Mouse (Mus musculus): ENCODE data around the gene Adgrg3. TPM values are rescaled to one million over a fixed set of nuclear protein-coding genes. Genes with fewer than 3 reads are reported as not detected.

Adgrg3 gene
- 0.24 and 1.3 TPM in 2 replicates for polyA plus RNA-seq (2014; fragmentation: Nextera tagmentation; extraction: Ambion mirVana)

DNA sequence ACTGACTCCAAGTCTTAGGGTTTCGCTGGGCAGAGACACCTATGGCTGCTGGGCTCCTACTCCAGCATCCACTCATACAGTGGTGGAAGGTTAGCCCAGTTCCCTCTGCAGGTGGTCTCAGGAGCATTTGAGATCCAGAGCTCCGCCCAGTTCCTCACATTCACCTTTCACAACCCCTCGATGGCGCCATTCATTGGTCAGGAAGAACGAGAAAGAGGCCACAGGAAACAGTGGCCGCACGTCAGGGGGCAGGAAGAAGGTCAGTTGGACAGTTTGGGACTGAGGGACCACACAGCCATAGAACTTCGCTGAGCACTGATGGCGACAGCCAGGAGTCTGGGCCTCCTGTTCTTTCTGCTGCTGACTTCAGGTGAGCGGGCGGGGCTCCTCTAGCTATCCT is at the start of gene Adgrg3:
Adgrg3 (plus strand) TSS at position 242 of the 400 bp plus-strand sequence.
- H3K9ac ChIP-seq (replicated peaks; ENCODE audit: low read length) = no peak within 1 kb of the TSS
- H3K4me1 ChIP-seq (ENCODE audit: control insufficient read depth, insufficient read depth, low read length) = no peaks in the 10 kb centered on the region
- H3K4me2 ChIP-seq (ENCODE audit: low read length) = no peak within 1 kb of the TSS
- 85% methylated on average over 11 of the region's 11 CpGs for WGBS
- no peaks in the 10 kb centered on the region for H3K9me3 ChIP-seq (ENCODE audit: control insufficient read depth, low read length)
- no peak for DNase-seq
- no peaks in the 10 kb centered on the region for H3K27me3 ChIP-seq (ENCODE audit: control insufficient read depth, insufficient read depth, low read length)
- H3K4me3 ChIP-seq (replicated peaks; ENCODE audit: low read depth, low read length) = no peak within 1 kb of the TSS
- H3K27ac ChIP-seq (replicated peaks; ENCODE audit: low read depth, low read length) = no peak within 1 kb of the TSS; the same call in 1 of the 2 replicates
- 0 out of 2 replicates have a peak, but pooled peaks have one; percentile 34 for ATAC-seq (ENCODE audit: low FRiP score, low TSS enrichment)
- peaks cover 37% of the 10 kb centered on the region for H3K36me3 ChIP-seq (ENCODE audit: control insufficient read depth, insufficient read depth, low read length)

GRCm38 (mm10) chr8:94973270-94973669 is 44.2 kb upstream of the Adgrg3 start:
- peaks cover 14% of the 10 kb centered on the region; the same call in 1 of the 2 replicates for H3K4me1 ChIP-seq (ENCODE audit: control insufficient read depth, insufficient read depth, low read length)
- ATAC-seq (ENCODE audit: low FRiP score, low TSS enrichment) (no peak), DNase-seq (no peak)
- no peak overlapping the region for H3K4me3 ChIP-seq (replicated peaks; ENCODE audit: low read depth, low read length)
- H3K27me3 ChIP-seq (ENCODE audit: control insufficient read depth, insufficient read depth, low read length) = no peaks in the 10 kb centered on the region
- H3K9ac ChIP-seq (replicated peaks; ENCODE audit: low read length) = no peak overlapping the region
- H3K36me3 ChIP-seq (ENCODE audit: control insufficient read depth, insufficient read depth, low read length) = no peaks in the 10 kb centered on the region
- no peak overlapping the region for H3K27ac ChIP-seq (replicated peaks; ENCODE audit: low read depth, low read length)
- 93% methylated on average over 9 of the region's 9 CpGs for WGBS
- no peak overlapping the region for H3K4me2 ChIP-seq (ENCODE audit: low read length)
- no peaks in the 10 kb centered on the region for H3K9me3 ChIP-seq (ENCODE audit: control insufficient read depth, low read length)

GRCm38 (mm10) chr8:94973786-94974185 is 43.7 kb upstream of the Adgrg3 start:
- Histone ChIP-seq H3K9me3 (ENCODE audit: control insufficient read depth, low read length) (no peaks in the 10 kb centered on the region), H3K4me2 (ENCODE audit: low read length) (no peak overlapping the region), H3K4me1 (ENCODE audit: control insufficient read depth, insufficient read depth, low read length) (peaks cover 16% of the 10 kb centered on the region; the same call in 1 of the 2 replicates), H3K27ac (replicated peaks; ENCODE audit: low read depth, low read length) (no peak overlapping the region), H3K9ac (replicated peaks; ENCODE audit: low read length) (no peak overlapping the region), H3K36me3 (ENCODE audit: control insufficient read depth, insufficient read depth, low read length) (no peaks in the 10 kb centered on the region), H3K27me3 (ENCODE audit: control insufficient read depth, insufficient read depth, low read length) (no peaks in the 10 kb centered on the region), H3K4me3 (replicated peaks; ENCODE audit: low read depth, low read length) (no peak overlapping the region)
- DNase-seq = no peak
- 83% methylated on average over 9 of the region's 9 CpGs for WGBS
- ATAC-seq (ENCODE audit: low FRiP score, low TSS enrichment) = no peak

- Histone ChIP-seq H3K4me3 (replicated peaks; ENCODE audit: low read depth, low read length) (no peak within 1 kb of the TSS), H3K4me1 (ENCODE audit: control insufficient read depth, insufficient read depth, low read length) (peaks cover 16% of the 10 kb centered on the region; the same call in 1 of the 2 replicates), H3K36me3 (ENCODE audit: control insufficient read depth, insufficient read depth, low read length) (no peaks in the 10 kb centered on the region), H3K27ac (replicated peaks; ENCODE audit: low read depth, low read length) (no peak within 1 kb of the TSS), H3K4me2 (ENCODE audit: low read length) (no peak within 1 kb of the TSS), H3K9ac (replicated peaks; ENCODE audit: low read length) (no peak within 1 kb of the TSS), H3K27me3 (ENCODE audit: control insufficient read depth, insufficient read depth, low read length) (no peaks in the 10 kb centered on the region), H3K9me3 (ENCODE audit: control insufficient read depth, low read length) (no peaks in the 10 kb centered on the region)
- ATAC-seq (ENCODE audit: low FRiP score, low TSS enrichment) = no peak
- 61% methylated on average over 7 of the region's 7 CpGs for WGBS
- DNase-seq = no peak
Observed at GRCm38 (mm10) chr8:94974467-94975165, 42.9 kb upstream of the Adgrg3 start, which contains the start of gene Adgrg1. Gene Adgrg1 (plus strand): TSS chr8:94974751.

- H3K36me3 ChIP-seq (ENCODE audit: control insufficient read depth, insufficient read depth, low read length) = no peaks in the 10 kb centered on the region
- no peak overlapping the region for H3K27ac ChIP-seq (replicated peaks; ENCODE audit: low read depth, low read length)
- H3K27me3 ChIP-seq (ENCODE audit: control insufficient read depth, insufficient read depth, low read length) = no peaks in the 10 kb centered on the region
- no peak overlapping the region; the same call in 1 of the 2 replicates for H3K9ac ChIP-seq (replicated peaks; ENCODE audit: low read length)
- DNase-seq = no peak
- no peaks in the 10 kb centered on the region for H3K9me3 ChIP-seq (ENCODE audit: control insufficient read depth, low read length)
- no peak overlapping the region; the same call in 1 of the 2 replicates for H3K4me3 ChIP-seq (replicated peaks; ENCODE audit: low read depth, low read length)
- 22% methylated on average over 17 of the region's 17 CpGs for WGBS
- peak overlapping the region; percentile 37 for H3K4me2 ChIP-seq (ENCODE audit: low read length)
- no peak for ATAC-seq (ENCODE audit: low FRiP score, low TSS enrichment)
- peaks cover 27% of the 10 kb centered on the region for H3K4me1 ChIP-seq (ENCODE audit: control insufficient read depth, insufficient read depth, low read length)
Observed at GRCm38 (mm10) chr8:94976651-94977417, 40.7 kb upstream of the Adgrg3 start.

DNA sequence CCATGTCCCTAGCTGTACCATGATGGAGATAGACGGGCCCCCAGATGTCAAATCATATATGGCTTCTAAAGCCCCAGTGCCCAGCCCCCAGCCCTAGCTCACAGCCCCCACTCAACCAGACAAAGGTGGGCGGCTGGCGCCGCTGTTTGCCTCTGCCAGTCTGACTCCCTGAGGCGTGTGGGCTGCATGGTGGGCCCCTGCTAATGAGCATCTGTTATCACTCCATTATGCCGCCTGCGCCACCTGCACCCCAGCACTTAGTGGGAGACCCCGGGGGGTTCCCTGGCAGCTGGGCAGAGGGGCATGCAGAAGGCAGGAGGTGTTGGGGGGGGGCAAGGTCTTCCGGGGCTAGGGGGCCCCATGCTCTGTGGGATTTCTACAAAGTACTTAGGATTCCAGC is 39.4 kb upstream of the Adgrg3 start:
- Histone ChIP-seq H3K27me3 (ENCODE audit: control insufficient read depth, insufficient read depth, low read length) (no peaks in the 10 kb centered on the region), H3K4me3 (replicated peaks; ENCODE audit: low read depth, low read length) (no peak overlapping the region), H3K27ac (replicated peaks; ENCODE audit: low read depth, low read length) (0 out of 2 replicates have a peak overlapping the region, but pooled peaks have one; percentile 6), H3K9me3 (ENCODE audit: control insufficient read depth, low read length) (no peaks in the 10 kb centered on the region), H3K4me1 (ENCODE audit: control insufficient read depth, insufficient read depth, low read length) (peaks cover 39% of the 10 kb centered on the region), H3K4me2 (ENCODE audit: low read length) (peak overlapping the region; percentile 10; the same call in 1 of the 2 replicates), H3K36me3 (ENCODE audit: control insufficient read depth, insufficient read depth, low read length) (no peaks in the 10 kb centered on the region), H3K9ac (replicated peaks; ENCODE audit: low read length) (0 out of 2 replicates have a peak overlapping the region, but pooled peaks have one; percentile 9)
- WGBS = 19% methylated on average over 9 of the region's 9 CpGs
- DNase-seq (peak; percentile 71), ATAC-seq (ENCODE audit: low FRiP score, low TSS enrichment) (peak; percentile 77)

DNA sequence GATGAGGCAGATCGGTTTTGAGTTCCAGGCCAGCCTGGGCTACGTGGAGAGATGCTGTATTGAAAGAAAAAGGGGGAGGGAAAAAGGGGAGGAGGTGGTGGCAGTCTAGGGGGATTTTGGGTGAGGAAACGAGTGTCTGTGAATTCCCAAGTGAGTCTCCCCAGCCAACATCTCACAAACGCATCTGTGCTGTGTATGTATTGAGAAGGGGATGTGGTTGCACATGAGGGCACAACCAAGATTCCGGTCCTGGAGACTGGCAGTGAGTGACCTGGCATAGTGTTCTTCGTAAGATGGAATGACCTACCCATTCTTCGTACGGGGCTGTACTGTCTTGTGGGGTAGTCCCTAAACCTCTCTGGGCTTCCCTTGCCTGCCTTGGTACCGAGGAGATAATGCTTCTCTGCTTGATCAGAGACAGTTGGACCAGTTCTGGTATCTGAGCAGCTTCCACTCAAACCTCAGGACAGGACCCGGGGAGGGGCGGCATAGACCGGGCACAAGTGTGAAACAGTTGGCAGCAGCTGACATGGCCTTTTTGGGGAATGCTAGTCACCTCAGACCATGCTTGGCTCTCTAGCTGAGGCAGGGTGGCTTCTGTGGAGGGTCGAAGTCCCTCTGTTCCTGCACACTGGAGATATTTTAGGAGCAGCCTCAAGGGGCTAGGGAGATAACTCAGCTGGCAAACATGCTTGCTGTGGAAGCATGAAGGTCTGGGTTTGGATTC is 38.7 kb upstream of the Adgrg3 start:
- Histone ChIP-seq H3K4me1 (ENCODE audit: control insufficient read depth, insufficient read depth, low read length) (peaks cover 45% of the 10 kb centered on the region), H3K27ac (replicated peaks; ENCODE audit: low read depth, low read length) (0 out of 2 replicates have a peak overlapping the region, but pooled peaks have one; percentile 6), H3K9me3 (ENCODE audit: control insufficient read depth, low read length) (no peaks in the 10 kb centered on the region), H3K4me3 (replicated peaks; ENCODE audit: low read depth, low read length) (no peak overlapping the region), H3K36me3 (ENCODE audit: control insufficient read depth, insufficient read depth, low read length) (no peaks in the 10 kb centered on the region), H3K9ac (replicated peaks; ENCODE audit: low read length) (no peak overlapping the region), H3K27me3 (ENCODE audit: control insufficient read depth, insufficient read depth, low read length) (no peaks in the 10 kb centered on the region), H3K4me2 (ENCODE audit: low read length) (no peak overlapping the region)
- WGBS = 69% methylated on average over 13 of the region's 13 CpGs
- no peak for DNase-seq
- ATAC-seq (ENCODE audit: low FRiP score, low TSS enrichment) = no peak

GRCm38 (mm10) chr8:94980176-94980575 is 37.3 kb upstream of the Adgrg3 start:
- Histone ChIP-seq H3K4me3 (replicated peaks; ENCODE audit: low read depth, low read length) (no peak overlapping the region), H3K9me3 (ENCODE audit: control insufficient read depth, low read length) (no peaks in the 10 kb centered on the region), H3K4me1 (ENCODE audit: control insufficient read depth, insufficient read depth, low read length) (peaks cover 58% of the 10 kb centered on the region), H3K4me2 (ENCODE audit: low read length) (no peak overlapping the region), H3K27ac (replicated peaks; ENCODE audit: low read depth, low read length) (no peak overlapping the region), H3K36me3 (ENCODE audit: control insufficient read depth, insufficient read depth, low read length) (no peaks in the 10 kb centered on the region), H3K27me3 (ENCODE audit: control insufficient read depth, insufficient read depth, low read length) (no peaks in the 10 kb centered on the region), H3K9ac (replicated peaks; ENCODE audit: low read length) (no peak overlapping the region)
- ATAC-seq (ENCODE audit: low FRiP score, low TSS enrichment) (no peak), DNase-seq (no peak)
- 96% methylated on average over 5 of the region's 5 CpGs for WGBS
